Mouse (Mus musculus) adrenal gland, adult 8-10 months (tissue): ENCODE data around the gene Ap3b1. TPM values are rescaled to one million over a fixed set of nuclear protein-coding genes. Genes with fewer than 3 reads are reported as not detected.
A peak's percentile ranks its signal among the peaks of the same experiment; 100 is the strongest.

Experiments used
- DNase-seq: peaks from one replicate; pipeline ENCODE4 v3.0.0; 2022
- total RNA-seq, 4 experiments: library from RNA; stranded (reverse); gene quantifications; 2 replicates each; pipeline ENCODE4 v1.2.4; 2022

Ap3b1 gene
- total RNA-seq, 4 experiments from 2014 or later = 42.7 to 51.8 (median 48.8) TPM

DNA sequence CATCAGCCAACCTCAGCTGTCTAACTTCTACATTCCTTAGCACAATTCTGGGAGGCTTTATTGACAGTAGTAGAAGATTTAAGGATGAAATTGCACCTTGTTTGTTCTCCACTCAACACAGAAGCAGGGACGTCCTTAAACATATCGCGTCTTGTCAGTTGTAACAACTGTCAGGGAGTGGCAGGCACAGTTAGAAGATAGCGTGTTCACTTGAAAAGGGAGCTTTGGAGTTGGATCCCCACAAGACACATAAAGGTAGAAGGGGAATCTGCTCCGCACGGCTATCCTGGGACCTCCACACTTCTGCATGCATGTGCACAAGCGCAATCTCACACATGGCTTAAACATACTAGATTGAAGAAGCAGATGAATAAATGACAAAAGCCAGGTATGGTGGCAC, 183.3 kb downstream of the Ap3b1 start:
- DNase-seq = no peak

GRCm38 (mm10) chr13:94544211-94544610, 185.5 kb downstream of the Ap3b1 start:
- DNase-seq = no peak

DNA sequence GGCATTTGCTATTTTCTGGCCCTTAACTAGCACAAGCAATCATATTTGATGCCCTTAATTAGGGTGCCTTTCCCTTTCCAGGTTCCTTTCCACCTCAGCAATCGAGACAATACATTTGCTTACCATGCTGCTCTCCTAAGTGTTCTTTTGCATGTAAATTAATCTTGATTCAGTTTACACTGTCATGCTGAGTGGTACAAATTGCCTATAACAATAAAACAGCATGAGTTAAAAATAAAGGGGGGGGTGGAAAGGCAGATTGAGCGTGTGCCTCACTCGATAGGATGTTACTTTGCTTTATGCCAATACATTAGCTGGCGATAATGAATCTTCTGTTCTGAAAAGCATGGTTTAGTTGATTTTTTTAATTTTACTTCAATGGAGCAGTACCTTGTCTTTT, 187.0 kb downstream of the Ap3b1 start:
- DNase-seq = no peak

DNA sequence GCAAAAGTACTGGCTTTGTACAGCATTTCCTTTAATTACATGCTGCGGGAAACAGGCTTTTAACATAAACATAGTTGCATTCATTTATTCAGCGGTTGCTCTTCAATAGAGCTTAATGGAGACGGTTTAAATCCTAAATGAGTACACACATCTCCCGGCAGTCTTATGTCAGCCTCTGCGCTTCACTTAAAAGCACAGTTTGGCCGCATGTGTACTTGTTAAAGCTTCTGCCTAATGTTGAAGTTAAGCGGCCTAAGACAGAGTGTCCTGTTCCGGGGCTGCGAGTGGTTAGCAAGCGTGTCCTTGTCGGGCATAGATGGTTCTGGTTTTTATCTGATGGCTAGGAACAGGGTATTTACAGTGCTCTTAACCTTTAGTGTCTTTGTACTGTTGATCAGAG, 187.5 kb downstream of the Ap3b1 start:
- DNase-seq = no peak

GRCm38 (mm10) chr13:94549580-94549979, 190.8 kb downstream of the Ap3b1 start:
- no peak for DNase-seq

GRCm38 (mm10) chr13:94550037-94550436, 191.3 kb downstream of the Ap3b1 start:
- DNase-seq = no peak

DNA sequence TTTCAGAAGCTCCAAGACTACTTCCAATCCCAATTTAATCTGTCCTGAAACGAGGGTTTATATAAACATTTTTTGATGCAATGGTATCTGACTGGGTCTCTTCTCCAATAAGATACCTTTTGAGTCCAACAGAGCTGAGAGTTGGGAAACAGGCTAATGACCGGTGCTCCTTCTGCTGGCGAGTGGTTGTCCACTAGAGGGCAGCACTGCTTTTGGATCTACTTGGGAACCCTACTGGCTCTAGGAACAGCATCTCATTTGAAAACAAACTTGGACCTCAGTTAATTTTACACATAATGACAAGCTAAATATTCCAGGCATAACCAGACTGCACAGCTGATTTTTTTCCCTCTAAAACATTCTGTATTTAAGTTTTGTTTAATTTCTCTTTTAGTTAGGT, 201.3 kb downstream of the Ap3b1 start:
- peak; percentile 43 for DNase-seq

DNA sequence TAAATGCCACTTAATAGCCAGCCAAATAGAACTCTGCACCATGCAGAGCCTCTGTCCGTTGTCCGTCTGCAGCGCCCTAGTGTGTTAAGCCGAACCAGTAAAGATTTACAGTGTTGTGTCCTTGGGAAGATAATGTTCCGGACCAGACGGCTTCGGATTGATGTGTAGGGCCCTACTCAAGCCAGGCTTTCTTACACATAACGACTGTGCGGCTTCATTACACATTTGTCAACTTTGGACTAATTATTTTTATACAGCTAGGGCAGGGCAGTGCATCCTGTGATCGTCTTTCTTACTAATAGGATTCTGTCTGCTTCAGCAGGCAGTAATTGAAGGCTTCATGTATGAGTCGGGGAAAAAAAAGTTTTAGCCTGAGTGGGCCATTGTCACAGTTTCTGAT, 202.1 kb downstream of the Ap3b1 start:
- no peak for DNase-seq

GRCm38 (mm10) chr13:94562652-94563339, 204.0 kb downstream of the Ap3b1 start:
- no peak for DNase-seq

GRCm38 (mm10) chr13:94563836-94564235, 205.1 kb downstream of the Ap3b1 start:
- DNase-seq = no peak

DNA sequence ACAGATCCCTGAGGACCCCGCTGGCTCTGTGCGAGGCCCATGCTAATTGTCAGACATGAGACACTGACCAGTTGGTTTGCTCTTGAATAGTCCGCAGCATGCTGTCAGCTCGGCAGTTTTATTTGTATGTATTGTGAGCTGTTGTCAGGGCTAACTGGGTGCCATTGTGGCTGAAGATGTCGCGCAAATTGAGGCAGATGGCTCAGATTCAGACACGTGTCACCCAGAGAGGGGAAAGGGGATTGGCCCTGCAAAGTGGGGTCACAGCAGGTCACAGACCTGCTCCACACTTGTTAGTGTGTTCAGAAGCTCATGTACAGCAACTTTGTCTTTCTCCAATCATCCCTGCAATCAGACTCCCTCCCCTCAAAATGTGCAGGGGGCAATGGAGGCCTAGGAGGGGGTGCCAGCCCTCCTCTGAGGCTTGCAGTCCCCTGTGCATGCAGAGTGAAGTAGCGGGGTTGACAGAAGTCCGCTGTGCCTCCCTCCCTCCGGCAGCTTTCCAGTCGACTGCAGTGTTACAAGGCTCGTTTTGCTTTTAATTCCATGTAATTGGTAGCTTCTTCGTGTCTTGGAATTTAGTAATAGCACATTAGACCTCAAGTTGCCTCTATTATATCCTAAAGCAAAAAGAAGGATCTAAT, 205.7 kb downstream of the Ap3b1 start:
- DNase-seq = no peak

DNA sequence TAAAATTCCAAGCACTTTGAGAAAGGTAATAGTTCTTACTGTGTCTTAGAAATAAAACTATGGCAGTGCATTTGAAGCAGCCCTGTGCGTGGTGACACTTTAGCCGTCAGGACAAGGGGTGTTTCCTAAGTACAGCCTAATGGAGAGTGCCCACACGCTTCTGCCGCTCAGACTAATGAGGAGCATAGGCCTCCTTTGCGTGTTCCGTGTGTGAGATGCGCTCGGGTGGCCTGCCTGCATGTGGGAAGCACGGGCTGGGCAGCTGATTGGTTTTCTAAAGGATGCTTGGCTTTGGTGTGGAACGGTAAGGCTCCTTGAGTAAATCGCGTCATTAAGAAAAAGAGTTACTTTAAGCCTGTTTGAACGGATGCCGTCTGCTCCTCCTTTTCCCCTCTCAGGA, 206.4 kb downstream of the Ap3b1 start:
- no peak for DNase-seq

- no peak for DNase-seq
Measured at GRCm38 (mm10) chr13:94565616-94566015, 206.9 kb downstream of the Ap3b1 start.

GRCm38 (mm10) chr13:94567739-94568138, 209.0 kb downstream of the Ap3b1 start:
- DNase-seq = no peak

DNA sequence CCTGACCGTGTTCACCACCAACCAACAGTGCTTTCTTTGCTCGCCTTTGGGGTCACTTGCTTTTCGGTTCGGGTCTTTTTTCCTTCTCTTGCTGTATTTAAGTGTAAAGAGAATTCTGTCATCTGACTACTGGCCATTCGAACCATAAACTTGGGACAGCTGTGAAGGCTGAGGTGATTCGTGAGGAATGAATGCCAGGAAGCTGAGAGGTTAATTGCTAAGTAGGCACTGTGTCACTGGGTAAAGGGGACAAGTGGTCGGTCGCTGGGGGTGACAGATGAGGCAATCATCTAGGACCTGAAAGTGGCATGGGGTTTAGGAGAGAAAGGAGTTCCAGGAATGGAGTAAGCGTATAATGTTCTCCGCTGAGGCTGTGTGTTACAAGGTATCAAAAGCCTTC, 212.2 kb downstream of the Ap3b1 start:
- DNase-seq = no peak

- no peak for DNase-seq
Measured at GRCm38 (mm10) chr13:94573356-94573755, 214.6 kb downstream of the Ap3b1 start.

DNA sequence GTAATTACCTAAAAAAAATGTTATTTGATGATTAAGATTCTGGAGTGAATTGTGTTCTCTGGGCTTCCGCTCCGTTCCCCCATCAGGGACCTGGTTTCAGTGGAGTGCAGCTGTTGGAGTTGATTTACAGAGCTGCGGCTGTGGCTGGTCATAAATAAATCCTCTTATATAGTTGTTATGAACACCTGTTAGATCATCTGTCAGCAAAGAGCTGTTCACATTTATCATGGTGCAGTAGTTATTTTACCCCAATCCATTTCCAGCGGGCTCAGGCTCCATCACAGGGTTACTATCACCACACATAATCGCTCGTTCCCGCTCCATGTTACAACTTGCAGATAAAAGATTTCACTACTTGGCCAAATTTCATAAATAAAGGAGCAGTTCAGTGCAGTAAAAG, 215.1 kb downstream of the Ap3b1 start:
- no peak for DNase-seq

DNA sequence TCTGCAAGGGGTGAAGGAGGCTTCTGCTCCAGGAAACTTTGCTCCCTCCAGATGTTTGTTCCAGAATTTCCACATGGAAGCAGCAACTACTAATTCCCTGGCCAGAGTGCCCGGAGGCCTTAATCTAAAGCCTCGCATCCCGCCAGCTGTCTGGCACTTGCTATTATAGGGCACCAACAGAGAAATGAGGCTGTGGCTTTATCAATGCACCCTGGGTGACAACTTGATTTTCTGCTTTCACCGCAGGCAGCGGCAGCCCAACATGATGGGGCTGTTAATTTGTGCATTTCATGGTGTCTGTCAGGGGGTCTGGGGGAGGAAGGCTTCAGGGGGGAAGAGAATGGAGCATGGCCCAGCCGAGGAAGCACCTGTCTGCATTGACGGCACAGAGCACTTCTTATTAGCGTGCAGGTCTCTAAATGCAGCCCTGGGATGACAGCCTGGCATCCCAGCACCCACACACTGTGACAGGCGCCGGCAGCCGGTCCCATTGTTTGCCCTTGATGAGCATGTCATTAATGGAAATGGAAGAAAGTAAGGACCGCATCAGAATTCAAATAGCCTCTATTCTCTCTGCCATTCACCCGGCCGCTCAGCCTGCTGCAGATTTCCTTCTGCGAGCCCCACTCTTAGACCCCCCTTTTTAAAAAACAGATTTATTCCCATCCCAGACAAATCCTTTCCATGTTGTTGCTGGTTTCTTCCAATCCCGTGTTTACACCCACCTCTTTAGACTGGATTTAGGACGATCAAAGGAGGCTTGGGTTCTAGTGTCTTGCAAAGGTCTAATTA, 217.0 kb downstream of the Ap3b1 start:
- no peak for DNase-seq

DNA sequence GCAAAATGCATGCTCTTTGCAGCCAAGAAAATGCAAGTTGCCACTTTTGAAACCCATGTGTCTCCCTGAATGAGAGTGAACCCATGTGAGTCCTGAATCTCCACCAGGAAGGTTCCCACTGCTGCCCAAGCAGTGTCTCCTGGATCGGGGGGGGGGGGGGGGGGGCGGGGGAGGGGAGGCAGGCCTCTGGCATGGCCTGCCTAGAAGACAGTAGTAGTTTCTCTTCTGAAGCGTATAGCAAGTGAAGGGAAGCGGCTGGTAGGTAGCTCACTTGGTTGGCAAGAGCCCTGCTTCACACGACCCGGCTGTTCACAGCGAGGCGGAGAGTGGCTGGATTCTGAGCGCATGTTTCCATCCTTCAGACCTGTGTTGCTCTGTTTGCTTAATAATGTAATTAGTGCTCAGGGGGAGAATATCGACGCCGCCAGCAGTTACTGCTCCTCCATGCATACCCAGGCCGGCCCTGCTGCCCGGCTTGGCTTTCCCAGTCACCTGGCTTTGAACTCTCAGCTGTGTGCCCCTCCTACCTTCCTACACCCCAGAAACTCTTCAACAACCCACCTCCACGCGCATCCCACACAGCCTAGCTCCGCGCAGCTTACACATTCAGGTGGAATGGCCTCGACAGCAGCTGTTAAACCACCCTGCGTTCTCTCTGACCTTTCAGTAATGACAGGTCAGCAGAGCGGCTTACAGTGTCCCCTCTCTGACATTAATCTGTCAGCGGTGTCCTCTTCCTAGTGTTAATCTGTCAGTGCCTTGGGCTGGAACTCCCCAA, 217.8 kb downstream of the Ap3b1 start:
- no peak for DNase-seq

DNA sequence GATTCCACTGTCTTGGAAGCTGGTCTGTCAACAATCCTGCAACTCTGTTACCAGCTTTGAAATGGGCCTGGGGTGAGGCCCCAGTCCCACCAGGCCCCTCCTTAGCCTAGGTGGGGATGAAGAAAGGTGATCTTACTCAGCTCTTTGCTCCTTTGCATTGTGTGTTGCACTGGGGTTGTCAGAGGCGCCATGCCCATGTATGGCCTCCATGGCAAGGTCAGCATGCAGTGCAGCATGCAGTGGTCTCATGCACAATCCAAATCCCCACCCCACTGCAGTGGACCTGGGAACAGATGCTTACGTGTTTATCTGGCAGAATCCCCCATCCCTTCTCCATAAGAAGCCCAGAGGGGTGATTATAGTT, 218.4 kb downstream of the Ap3b1 start:
- DNase-seq = no peak

GRCm38 (mm10) chr13:94595289-94595688, 236.5 kb downstream of the Ap3b1 start:
- no peak for DNase-seq

- DNase-seq = no peak
Measured at GRCm38 (mm10) chr13:94595701-94596361, 237.1 kb downstream of the Ap3b1 start.
